Mouse (Mus musculus) embryonic facial prominence, embryonic 13.5 days (tissue): Measurements from ENCODE around the gene Pml. TPM values are rescaled to one million over a fixed set of nuclear protein-coding genes. Genes with fewer than 3 reads are reported as not detected.
"Not testable (repeated sequence)": the region's sequence is repeated elsewhere in the genome, so short reads cannot be mapped to it uniquely, and the experiment has no call there.

Experiments
- ATAC-seq: fragments of 200-750 bp; cut with Nextera tagmentation; 2 replicates; pipeline ENCODE4 v1.8.0; 2017; ENCODE audit warnings: low read depth; ENCODE audit not compliant: insufficient number of reproducible peaks, insufficient read depth, low FRiP score, low TSS enrichment
- H3K27ac ChIP-seq: fragments of 300-500 bp; sonication (generic); 2 replicates; pipeline ENCODE4 v1.5.1; 2015; ENCODE audit warnings: moderate library complexity, mild to moderate bottlenecking, inconsistent platforms
- H3K27me3 ChIP-seq: fragments of 300-500 bp; sonication (generic); 2 replicates; pipeline ENCODE4 v1.6.1; 2015; ENCODE audit warnings: mild to moderate bottlenecking, inconsistent platforms
- H3K36me3 ChIP-seq: fragments of 300-500 bp; sonication (generic); 2 replicates; pipeline ENCODE4 v1.6.1; 2015; ENCODE audit warnings: mild to moderate bottlenecking, inconsistent platforms
- H3K4me1 ChIP-seq: fragments of 300-500 bp; sonication (generic); 2 replicates; pipeline ENCODE4 v1.6.1; 2015; ENCODE audit warnings: inconsistent platforms
- H3K4me2 ChIP-seq: fragments of 300-500 bp; sonication (generic); 2 replicates; pipeline ENCODE4 v1.6.1; 2015; ENCODE audit warnings: moderate library complexity, mild to moderate bottlenecking, inconsistent platforms
- H3K4me3 ChIP-seq: fragments of 300-500 bp; sonication (generic); 2 replicates; pipeline ENCODE4 v1.5.1; 2015; ENCODE audit warnings: mild to moderate bottlenecking, inconsistent platforms
- H3K9ac ChIP-seq: fragments of 300-500 bp; sonication (generic); 2 replicates; pipeline ENCODE4 v1.6.1; 2015; ENCODE audit warnings: mild to moderate bottlenecking, inconsistent platforms
- H3K9me3 ChIP-seq: fragments of 300-500 bp; sonication (generic); 2 replicates; pipeline ENCODE4 v1.6.1; 2016; ENCODE audit warnings: inconsistent platforms
- WGBS: fragments of 180-500 bp; shearing (Covaris S2); methylation state at CpG from one replicate; pipeline ENCODE4 v1.1.7; 2015; ENCODE audit warnings: mixed read lengths; 5-methylcytosine and 5-hydroxymethylcytosine counted together
- polyA plus RNA-seq: library from polyadenylated mRNA; unstranded; fragments of >200 nt; fragmentation: Nextera tagmentation; extraction: Ambion mirVana; gene quantifications from 2 replicates; pipeline ENCODE4 v1.2.1, GENCODE M21; 2015

The Pml gene
- polyA plus RNA-seq, 1 experiment from 2014 or later, result 15.2 TPM

DNA sequence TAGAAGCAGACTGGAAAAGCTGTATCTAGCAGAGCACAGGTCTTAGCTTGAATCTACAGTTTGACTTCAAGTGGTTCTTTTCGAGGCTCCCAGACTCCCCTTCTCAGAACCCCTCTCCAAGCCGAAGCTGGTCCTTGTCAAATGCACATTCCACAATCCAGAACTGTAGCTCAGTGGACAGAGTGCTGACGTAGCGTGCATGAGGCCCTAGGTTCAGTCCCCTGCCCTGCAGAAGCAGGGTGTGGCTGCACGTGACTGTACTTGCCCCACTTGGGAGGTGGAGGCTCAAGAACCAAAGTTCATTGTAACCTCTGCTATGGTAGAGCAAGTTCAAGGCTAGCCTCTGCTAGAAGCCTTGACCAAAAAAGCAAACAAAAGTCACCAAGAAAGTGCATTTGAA lies 30.2 kb upstream of the Pml start:
- Histone ChIP-seq H3K27ac (no peak overlapping the region), H3K27me3 (no peaks in the 10 kb centered on the region), H3K36me3 (no peaks in the 10 kb centered on the region), H3K4me2 (no peak overlapping the region), H3K4me1 (peaks cover 24% of the 10 kb centered on the region), H3K4me3 (no peak overlapping the region), H3K9me3 (no peaks in the 10 kb centered on the region), H3K9ac (no peak overlapping the region)
- WGBS, result 60% methylated on average over 5 of the region's 5 CpGs
- no peak for ATAC-seq

GRCm38 (mm10) chr9:58278821-58279723 lies 29.5 kb upstream of the Pml start:
- Histone ChIP-seq H3K27me3 (no peaks in the 10 kb centered on the region), H3K4me1 (peaks cover 31% of the 10 kb centered on the region), H3K36me3 (no peaks in the 10 kb centered on the region), H3K27ac (no peak overlapping the region), H3K9ac (no peak overlapping the region), H3K4me2 (no peak overlapping the region), H3K9me3 (no peaks in the 10 kb centered on the region), H3K4me3 (no peak overlapping the region)
- ATAC-seq, result no peak
- 46% methylated on average over 4 of the region's 4 CpGs for WGBS

DNA sequence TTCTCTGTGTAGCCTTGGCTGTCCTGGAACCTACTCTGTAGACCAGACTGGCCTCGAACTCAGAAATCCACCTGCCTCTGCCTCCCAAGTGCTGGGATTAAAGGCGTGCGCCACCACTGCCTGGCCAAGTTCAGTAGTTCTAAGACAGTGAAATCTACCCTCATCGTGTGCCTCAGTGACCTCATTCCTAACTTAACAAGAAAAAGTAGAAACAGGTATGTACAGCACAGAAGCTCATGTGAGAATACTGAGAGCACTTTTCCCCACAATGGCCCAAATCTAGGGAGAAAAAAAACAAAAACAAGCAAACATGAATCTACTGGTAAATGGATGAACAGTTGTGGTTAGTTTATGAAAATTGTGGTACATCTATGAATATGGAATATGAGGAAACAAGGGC lies 28.7 kb upstream of the Pml start:
- Histone ChIP-seq H3K9me3 (no peaks in the 10 kb centered on the region), H3K4me2 (no peak overlapping the region), H3K4me1 (peaks cover 28% of the 10 kb centered on the region), H3K36me3 (no peaks in the 10 kb centered on the region), H3K27me3 (no peaks in the 10 kb centered on the region), H3K4me3 (no peak overlapping the region), H3K27ac (no peak overlapping the region), H3K9ac (no peak overlapping the region)
- ATAC-seq, result no peak
- 87% methylated on average over 4 of the region's 4 CpGs for WGBS

DNA sequence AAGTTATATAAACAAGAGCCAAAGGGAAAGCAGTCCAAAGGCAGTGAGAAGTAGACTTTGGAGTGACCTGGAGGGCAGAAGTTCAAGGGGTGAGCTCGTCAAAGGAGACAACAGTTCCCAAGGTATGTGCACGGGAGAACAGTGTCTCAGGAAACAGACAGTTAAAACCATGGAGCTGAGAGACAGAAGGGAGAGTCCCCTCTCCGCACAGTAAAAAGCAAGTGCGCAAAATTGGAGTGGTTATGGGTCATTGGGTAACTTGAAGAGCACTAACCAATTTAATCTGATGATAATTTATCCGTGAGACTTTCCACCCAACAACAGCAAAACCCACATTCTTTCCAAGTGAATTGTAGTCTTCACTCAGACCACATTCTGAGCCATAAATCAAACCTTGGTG lies 26.8 kb upstream of the Pml start:
- Histone ChIP-seq H3K9me3 (no peaks in the 10 kb centered on the region), H3K27ac (no peak overlapping the region), H3K4me3 (no peak overlapping the region), H3K27me3 (no peaks in the 10 kb centered on the region), H3K4me2 (no peak overlapping the region), H3K9ac (no peak overlapping the region), H3K36me3 (no peaks in the 10 kb centered on the region), H3K4me1 (peaks cover 23% of the 10 kb centered on the region)
- 48% methylated on average over 5 of the region's 5 CpGs for WGBS
- no peak for ATAC-seq

- no peak overlapping the region for H3K4me3 ChIP-seq
- no peaks in the 10 kb centered on the region for H3K9me3 ChIP-seq
- 72% methylated on average over 3 of the region's 3 CpGs for WGBS
- H3K4me1 ChIP-seq, result peaks cover 23% of the 10 kb centered on the region
- H3K36me3 ChIP-seq, result no peaks in the 10 kb centered on the region
- H3K27me3 ChIP-seq, result no peaks in the 10 kb centered on the region
- H3K27ac ChIP-seq, result peak overlapping the region; percentile 84
- H3K9ac ChIP-seq, result 0 out of 2 replicates have a peak overlapping the region, but pooled peaks have one; percentile 44
- no peak for ATAC-seq
- H3K4me2 ChIP-seq, result peak overlapping the region; percentile 34
These were observed 26.2 kb upstream of the Pml start for GRCm38 (mm10) chr9:58275797-58276196.

DNA sequence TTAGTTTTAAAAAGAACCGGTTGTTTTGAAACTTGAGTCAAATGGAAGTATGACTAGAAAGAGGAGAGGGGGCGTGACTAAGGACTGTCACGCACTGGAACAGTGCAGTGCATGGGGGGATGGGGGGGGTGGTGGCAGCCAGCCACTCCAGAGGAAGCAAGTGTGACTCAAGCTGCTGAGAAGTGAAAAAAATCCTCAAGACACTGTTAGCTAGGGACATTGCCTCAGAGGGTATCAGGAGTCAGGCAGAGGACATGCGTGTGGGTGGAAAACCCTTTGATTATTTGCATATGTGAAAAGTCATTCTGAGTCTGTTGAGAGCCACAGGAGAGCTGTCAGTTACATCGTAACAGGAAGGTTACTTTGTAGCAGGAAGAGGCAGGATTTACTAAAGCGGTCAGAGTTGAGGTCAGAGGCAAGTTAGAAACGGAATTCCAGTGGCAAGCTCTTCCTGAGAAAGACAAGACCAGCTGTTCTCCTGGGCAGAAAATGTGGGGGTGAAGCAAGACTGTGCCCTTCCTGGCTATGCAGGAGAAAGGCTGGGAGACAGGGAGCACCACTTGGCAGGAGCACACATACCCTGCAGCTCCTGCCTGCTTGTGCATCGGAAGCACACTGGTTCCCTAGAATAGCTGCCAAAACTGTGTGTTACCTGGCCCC lies 25.7 kb upstream of the Pml start:
- peak overlapping the region; percentile 84 for H3K27ac ChIP-seq
- H3K9me3 ChIP-seq, result no peaks in the 10 kb centered on the region
- no peaks in the 10 kb centered on the region for H3K27me3 ChIP-seq
- H3K4me3 ChIP-seq, result no peak overlapping the region
- H3K9ac ChIP-seq, result peak overlapping the region; percentile 44; the same call in 1 of the 2 replicates
- 0 out of 2 replicates have a peak, but pooled peaks have one; percentile 37 for ATAC-seq
- H3K4me2 ChIP-seq, result peak overlapping the region; percentile 34
- WGBS, result 7% methylated on average over 8 of the region's 8 CpGs
- H3K36me3 ChIP-seq, result no peaks in the 10 kb centered on the region
- H3K4me1 ChIP-seq, result peaks cover 19% of the 10 kb centered on the region

- WGBS, result 40% methylated on average over 3 of the region's 3 CpGs
- Histone ChIP-seq H3K4me2 (no peak overlapping the region), H3K9ac (no peak overlapping the region), H3K27ac (peak overlapping the region; percentile 84), H3K9me3 (no peaks in the 10 kb centered on the region), H3K27me3 (no peaks in the 10 kb centered on the region), H3K36me3 (no peaks in the 10 kb centered on the region), H3K4me3 (no peak overlapping the region), H3K4me1 (peaks cover 19% of the 10 kb centered on the region)
- ATAC-seq, result no peak
These were observed 25.0 kb upstream of the Pml start for GRCm38 (mm10) chr9:58274626-58275025.

- ATAC-seq, result no peak
- no peak overlapping the region for H3K4me3 ChIP-seq
- 65% methylated on average over 7 of the region's 7 CpGs for WGBS
- no peaks in the 10 kb centered on the region for H3K27me3 ChIP-seq
- peaks cover 19% of the 10 kb centered on the region for H3K4me1 ChIP-seq
- no peak overlapping the region for H3K9ac ChIP-seq
- peak overlapping the region; percentile 84; the same call in 1 of the 2 replicates for H3K27ac ChIP-seq
- no peaks in the 10 kb centered on the region for H3K9me3 ChIP-seq
- no peak overlapping the region for H3K4me2 ChIP-seq
- no peaks in the 10 kb centered on the region for H3K36me3 ChIP-seq
These were observed 24.6 kb upstream of the Pml start for GRCm38 (mm10) chr9:58274101-58274604.

GRCm38 (mm10) chr9:58272855-58273254 lies 23.3 kb upstream of the Pml start:
- H3K4me3 ChIP-seq, result no peak overlapping the region
- no peak for ATAC-seq
- no peak overlapping the region for H3K27ac ChIP-seq
- no peak overlapping the region for H3K4me2 ChIP-seq
- whole genome bisulfite sequencing, result 73% methylated on average over 9 of the region's 9 CpGs
- H3K36me3 ChIP-seq, result no peaks in the 10 kb centered on the region
- H3K9ac ChIP-seq, result no peak overlapping the region
- peaks cover 19% of the 10 kb centered on the region for H3K4me1 ChIP-seq
- H3K27me3 ChIP-seq, result no peaks in the 10 kb centered on the region
- no peaks in the 10 kb centered on the region for H3K9me3 ChIP-seq

- WGBS, result 82% methylated on average over 2 of the region's 2 CpGs
- H3K36me3 ChIP-seq, result no peaks in the 10 kb centered on the region
- no peak overlapping the region for H3K27ac ChIP-seq
- no peak for ATAC-seq
- no peak overlapping the region for H3K4me3 ChIP-seq
- H3K4me2 ChIP-seq, result no peak overlapping the region
- H3K27me3 ChIP-seq, result no peaks in the 10 kb centered on the region
- H3K9me3 ChIP-seq, result no peaks in the 10 kb centered on the region
- no peak overlapping the region for H3K9ac ChIP-seq
- H3K4me1 ChIP-seq, result peaks cover 19% of the 10 kb centered on the region
These were observed 22.5 kb upstream of the Pml start for GRCm38 (mm10) chr9:58272068-58272541.

DNA sequence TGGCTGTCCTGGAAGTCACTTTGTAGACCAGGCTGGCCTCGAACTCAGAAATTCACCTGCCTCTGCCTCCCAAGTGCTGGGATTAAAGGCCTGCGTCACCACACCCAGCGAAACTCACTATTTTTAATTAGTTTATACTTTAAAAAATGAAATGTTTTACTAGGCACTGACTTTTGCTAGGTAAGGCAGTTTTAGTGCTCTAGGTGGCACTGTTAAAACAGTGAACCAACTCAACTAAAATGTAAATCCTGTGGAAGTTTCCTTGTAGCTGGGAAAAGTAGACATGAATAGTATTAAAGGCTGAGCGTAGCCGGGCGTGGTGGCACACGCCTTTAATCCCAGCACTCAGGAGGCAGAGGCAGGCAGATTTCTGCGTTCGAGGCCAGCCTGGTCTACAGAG lies 22.0 kb upstream of the Pml start:
- not testable (repeated sequence) for ATAC-seq, H3K9ac ChIP-seq, H3K27ac ChIP-seq, H3K9me3 ChIP-seq, H3K36me3 ChIP-seq, H3K27me3 ChIP-seq, H3K4me2 ChIP-seq, H3K4me3 ChIP-seq
- H3K4me1 ChIP-seq, result peaks cover 24% of the 10 kb centered on the region
- WGBS, result 89% methylated on average over 9 of the region's 9 CpGs
